Mouse (Mus musculus) MEL (cell line): ENCODE measurements around the gene Ergic1. TPM values are rescaled to one million over a fixed set of nuclear protein-coding genes. Genes with fewer than 3 reads are reported as not detected.

Experiments used
- DNase-seq: peaks from one replicate; pipeline ENCODE4 v3.0.0; 2011; ENCODE audit warnings: low read depth, low spot score
- H3K27ac ChIP-seq: 2 replicates; pipeline ENCODE4 v1.5.1; 2012; ENCODE audit warnings: low read depth, mild to moderate bottlenecking, control low read depth, low read length, moderate library complexity; ENCODE audit not compliant: control insufficient read depth
- H3K27me3 ChIP-seq, 2 experiments: fragments of 150-350 bp in 1 of 2; sonication (generic) in 1 of 2; 2 replicates each; pipeline ENCODE4 v1.6.1; 2012; ENCODE audit warnings: low read length in 2 of 2, mild to moderate bottlenecking in 2 of 2, improper control_type of control experiment in 1 of 2, moderate library complexity in 1 of 2; ENCODE audit not compliant: insufficient read depth in 2 of 2, control insufficient read depth in 1 of 2
- H3K36me3 ChIP-seq, 2 experiments: 2 replicates each; pipeline ENCODE4 v1.6.1; 2012 to 2014; ENCODE audit warnings: low read length in 2 of 2, improper control_type of control experiment in 1 of 2, inconsistent platforms in 1 of 2, mild to moderate bottlenecking in 1 of 2; ENCODE audit not compliant: insufficient read depth in 2 of 2, control insufficient read depth in 1 of 2
- H3K4me1 ChIP-seq, 2 experiments: fragments of 150-350 bp in 1 of 2; sonication (generic) in 1 of 2; 2 replicates each; pipeline ENCODE4 v1.6.1; 2012; ENCODE audit warnings: low read length in 2 of 2, improper control_type of control experiment in 1 of 2, mild to moderate bottlenecking in 1 of 2; ENCODE audit not compliant: insufficient read depth in 2 of 2, control insufficient read depth in 1 of 2
- H3K4me3 ChIP-seq, 2 experiments: fragments of 150-350 bp in 1 of 2; sonication (generic) in 1 of 2; 2 replicates each; pipeline ENCODE4 v1.5.1; 2012; ENCODE audit warnings: low read depth in 2 of 2, low read length in 2 of 2, mild to moderate bottlenecking in 2 of 2, moderate library complexity in 2 of 2, control low read depth in 1 of 2, improper control_type of control experiment in 1 of 2; ENCODE audit not compliant: control insufficient read depth in 1 of 2, insufficient read depth in 1 of 2
- H3K79me2 ChIP-seq: 2 replicates; pipeline ENCODE4 v1.6.1; 2012; ENCODE audit warnings: mild to moderate bottlenecking, low read length, moderate library complexity; ENCODE audit not compliant: control insufficient read depth, poor library complexity, insufficient read depth
- H3K9ac ChIP-seq: 2 replicates; pipeline ENCODE4 v1.6.1; 2012; ENCODE audit warnings: low read depth, mild to moderate bottlenecking, control low read depth, low read length, moderate library complexity; ENCODE audit not compliant: control insufficient read depth, poor library complexity, severe bottlenecking
- H3K9me3 ChIP-seq: fragments of 150-350 bp; sonication (generic); replicated peaks from 2 replicates; pipeline ENCODE4 v1.6.1; 2012; ENCODE audit warnings: mild to moderate bottlenecking, low read length, improper control_type of control experiment, moderate library complexity; ENCODE audit not compliant: insufficient read depth
- BHLHE40 ChIP-seq: IDR thresholded peaks from 2 replicates; pipeline ENCODE4 v1.6.1; 2012; ENCODE audit warnings: low read depth, mild to moderate bottlenecking, inconsistent platforms, low read length, improper control_type of control experiment, borderline replicate concordance
- CHD1 ChIP-seq: IDR thresholded peaks from 2 replicates; pipeline ENCODE4 v1.6.1; 2012; ENCODE audit warnings: low read depth, mild to moderate bottlenecking, inconsistent platforms, low read length, improper control_type of control experiment
- CHD2 ChIP-seq: IDR thresholded peaks from 2 replicates; pipeline ENCODE4 v1.6.1; 2011; ENCODE audit warnings: low read length, improper control_type of control experiment
- CTCF ChIP-seq, 3 experiments: IDR thresholded peaks in 2 of 3; conservative IDR thresholded peaks in 1 of 3; 2 replicates each; pipeline ENCODE4 v1.5.1; 2011 to 2012; ENCODE audit warnings: low read length in 3 of 3, low read depth in 2 of 3, mild to moderate bottlenecking in 2 of 3, improper control_type of control experiment in 1 of 3, inconsistent platforms in 1 of 3, mixed read lengths in 1 of 3, moderate library complexity in 1 of 3; ENCODE audit not compliant: control insufficient read depth in 1 of 3, insufficient read depth in 1 of 3, poor library complexity in 1 of 3, severe bottlenecking in 1 of 3
- ETS1 ChIP-seq: IDR thresholded peaks from 2 replicates; pipeline ENCODE4 v1.6.1; 2012; ENCODE audit warnings: low read depth, mild to moderate bottlenecking, inconsistent platforms, low read length, improper control_type of control experiment, moderate library complexity
- GABPA ChIP-seq: IDR thresholded peaks from 2 replicates; pipeline ENCODE4 v1.6.1; 2012; ENCODE audit warnings: low read depth, mild to moderate bottlenecking, inconsistent platforms, low read length, improper control_type of control experiment, moderate library complexity
- JUND ChIP-seq: IDR thresholded peaks from 2 replicates; pipeline ENCODE4 v1.6.1; 2011; ENCODE audit warnings: low read depth, mild to moderate bottlenecking, improper control_type of control experiment, low read length
- MAFK ChIP-seq: IDR thresholded peaks from 2 replicates; pipeline ENCODE4 v1.6.1; 2011; ENCODE audit warnings: low read depth, mild to moderate bottlenecking, low read length, improper control_type of control experiment, borderline replicate concordance
- MEF2A ChIP-seq: IDR thresholded peaks from 2 replicates; pipeline ENCODE4 v1.6.1; 2014; ENCODE audit warnings: low read depth, mild to moderate bottlenecking, inconsistent platforms, low read length, improper control_type of control experiment; ENCODE audit not compliant: poor library complexity, insufficient replicate concordance, severe bottlenecking; ENCODE audit errors: extremely low read depth
- MXI1 ChIP-seq: IDR thresholded peaks from 2 replicates; pipeline ENCODE4 v1.6.1; 2011; ENCODE audit warnings: mild to moderate bottlenecking, low read depth, low read length, improper control_type of control experiment
- POLR2A ChIP-seq, 2 experiments: IDR thresholded peaks; 2 replicates each; pipeline ENCODE4 v1.6.1; 2011 to 2012; ENCODE audit warnings: low read length in 2 of 2, mild to moderate bottlenecking in 2 of 2, control low read depth in 1 of 2, improper control_type of control experiment in 1 of 2, low read depth in 1 of 2, moderate library complexity in 1 of 2; ENCODE audit not compliant: control insufficient read depth in 1 of 2, insufficient read depth in 1 of 2, poor library complexity in 1 of 2
- POLR2AphosphoS2 ChIP-seq: IDR thresholded peaks from 2 replicates; pipeline ENCODE4 v1.6.1; 2011; ENCODE audit warnings: low read length, improper control_type of control experiment
- RAD21 ChIP-seq: IDR thresholded peaks from 2 replicates; pipeline ENCODE4 v1.6.1; 2011; ENCODE audit warnings: mild to moderate bottlenecking, low read depth, low read length, improper control_type of control experiment
- RCOR1 ChIP-seq: IDR thresholded peaks from 2 replicates; pipeline ENCODE4 v1.6.1; 2012; ENCODE audit warnings: low read depth, mild to moderate bottlenecking, inconsistent platforms, low read length, improper control_type of control experiment
- TBP ChIP-seq: IDR thresholded peaks from 2 replicates; pipeline ENCODE4 v1.8.0; 2011; ENCODE audit warnings: low read depth, low read length, improper control_type of control experiment
- UBTF ChIP-seq: IDR thresholded peaks from 2 replicates; pipeline ENCODE4 v1.6.1; 2012; ENCODE audit warnings: low read depth, mild to moderate bottlenecking, inconsistent platforms, low read length, improper control_type of control experiment, moderate library complexity, borderline replicate concordance; ENCODE audit not compliant: insufficient read depth
- ZC3H11A ChIP-seq: IDR thresholded peaks from 2 replicates; pipeline ENCODE4 v1.6.1; 2012; ENCODE audit warnings: low read depth, mild to moderate bottlenecking, inconsistent platforms, low read length, improper control_type of control experiment
- ZMIZ1 ChIP-seq: IDR thresholded peaks from 2 replicates; pipeline ENCODE4 v1.6.1; 2012; ENCODE audit warnings: low read depth, mild to moderate bottlenecking, inconsistent platforms, low read length, improper control_type of control experiment, moderate library complexity
- ZNF384 ChIP-seq: IDR thresholded peaks from 2 replicates; pipeline ENCODE4 v1.6.1; 2012; ENCODE audit warnings: low read depth, mild to moderate bottlenecking, inconsistent platforms, low read length, improper control_type of control experiment
- polyA plus RNA-seq, 2 experiments: library from polyadenylated mRNA; stranded (reverse) in 1 of 2; unstranded in 1 of 2; fragments of >175 nt in 1 of 2; fragments of >200 nt in 1 of 2; gene quantifications; 2 replicates each; pipeline versions ENCODE4 v1.2.1 to v1.2.4; 2012; ENCODE audit warnings: low replicate concordance in 2 of 2, low read depth in 1 of 2; ENCODE audit not compliant: insufficient read length in 2 of 2, insufficient read depth in 1 of 2, missing spikeins in 1 of 2
- total RNA-seq: library from RNA; depleted of rRNA; stranded (reverse); fragments of 300-350 nt; gene quantifications from 2 replicates; pipeline ENCODE4 v1.2.3, GENCODE M21; 2012

The Ergic1 gene
- total and polyA plus RNA-seq, 3 experiments, result 78.5 to 730 (median 95.6) TPM

DNA sequence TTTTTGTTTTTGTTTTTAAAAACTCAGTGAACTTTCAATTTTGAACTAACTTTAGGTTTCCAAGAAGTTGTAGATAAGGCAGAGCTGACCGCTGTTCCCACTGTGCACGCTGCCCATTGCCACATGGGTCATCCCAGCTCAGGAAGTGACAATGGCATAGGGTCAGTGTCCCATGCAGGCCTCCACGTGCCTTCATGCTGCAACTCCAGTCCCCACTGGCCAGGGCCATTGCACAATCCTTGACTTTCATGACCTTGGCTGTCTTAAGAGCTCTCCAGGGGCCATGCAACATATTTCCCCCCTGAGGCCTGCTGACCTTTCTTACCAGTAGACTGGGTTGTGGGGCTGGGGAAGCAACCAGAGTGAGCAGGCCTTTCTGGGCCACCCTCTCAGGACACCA, 10.1 kb downstream of the Ergic1 start:
- Histone ChIP-seq H3K9ac (no peak overlapping the region), H3K79me2 (peaks cover 12% of the 10 kb centered on the region), H3K4me1 (peaks cover 0 to 17% of the 10 kb centered on the region in 2 experiments), H3K9me3 (no peaks in the 10 kb centered on the region), H3K27ac (no peak overlapping the region), H3K4me3 (no peak overlapping the region), H3K36me3 (peaks cover 0 to 14% of the 10 kb centered on the region in 2 experiments; a peak in 3 of 4 replicates), H3K27me3 (no peaks in the 10 kb centered on the region)
- TF ChIP-seq ZC3H11A (no peak), GABPA (no peak), POLR2A (IDR thresholded peaks at IDR 0.05; ENCODE audit: control insufficient read depth in 1 of 2, insufficient read depth in 1 of 2, low read depth in 1 of 2, low read length in 2 of 2, poor library complexity in 1 of 2) (no peak), MXI1 (no peak), MAFK (no peak), UBTF (no peak), MEF2A (no peak), RAD21 (no peak), RCOR1 (no peak)
- no peak for DNase-seq

DNA sequence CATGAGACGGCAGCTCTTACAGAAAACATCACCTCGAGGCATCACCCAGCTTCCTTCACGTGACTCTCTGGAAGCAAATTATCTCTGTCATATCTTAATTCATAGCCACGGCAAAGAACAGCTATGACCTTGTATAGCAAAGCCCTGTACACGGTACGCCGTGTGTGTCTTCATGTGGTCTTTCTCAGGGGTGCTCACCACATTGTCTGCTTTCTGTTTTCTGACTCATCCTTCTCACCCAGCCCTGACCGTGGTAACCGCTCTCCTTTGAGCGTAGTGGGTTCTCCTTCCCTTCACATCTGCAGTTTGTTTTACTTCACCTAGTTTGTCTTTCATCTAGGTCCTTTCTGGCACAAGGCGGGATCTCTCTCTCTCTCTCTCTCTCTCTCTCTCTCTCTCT, 11.0 kb downstream of the Ergic1 start:
- Histone ChIP-seq H3K79me2 (peaks cover 12% of the 10 kb centered on the region), H3K4me1 (peaks cover 0 to 17% of the 10 kb centered on the region in 2 experiments), H3K27me3 (no peaks in the 10 kb centered on the region), H3K9me3 (no peaks in the 10 kb centered on the region), H3K27ac (no peak overlapping the region), H3K4me3 (no peak overlapping the region), H3K9ac (no peak overlapping the region), H3K36me3 (peaks cover 0 to 14% of the 10 kb centered on the region in 2 experiments; a peak in 3 of 4 replicates)
- TF ChIP-seq JUND, result no peak
- TF ChIP-seq POLR2A (IDR thresholded peaks at IDR 0.05; ENCODE audit: control insufficient read depth in 1 of 2, insufficient read depth in 1 of 2, low read depth in 1 of 2, low read length in 2 of 2, poor library complexity in 1 of 2), result no peak
- TF ChIP-seq TBP, result no peak
- TF ChIP-seq CHD1, result no peak
- no peak for TF ChIP-seq RCOR1
- no peak for TF ChIP-seq CTCF (IDR thresholded peaks at IDR 0.05 in 2 of 3, conservative IDR thresholded peaks at IDR 0.05 in 1 of 3; ENCODE audit: control insufficient read depth in 1 of 3, insufficient read depth in 1 of 3, low read depth in 2 of 3, low read length in 3 of 3, poor library complexity in 1 of 3, severe bottlenecking in 1 of 3)
- no peak for TF ChIP-seq BHLHE40
- TF ChIP-seq CHD2, result no peak
- TF ChIP-seq ZMIZ1, result no peak
- no peak for TF ChIP-seq POLR2AphosphoS2
- TF ChIP-seq ZNF384, result no peak
- TF ChIP-seq ETS1, result no peak
- DNase-seq, result no peak
